Mouse (Mus musculus) retina, postnatal 1 day (tissue): Measurements from ENCODE around the gene Wdr37.
"Not testable (repeated sequence)": the region's sequence is repeated elsewhere in the genome, so short reads cannot be mapped to it uniquely, and the experiment has no call there.

Source experiments
- DNase-seq: peaks from one replicate; pipeline ENCODE4 v3.0.0-alpha.2; 2012

Gene Wdr37

DNA sequence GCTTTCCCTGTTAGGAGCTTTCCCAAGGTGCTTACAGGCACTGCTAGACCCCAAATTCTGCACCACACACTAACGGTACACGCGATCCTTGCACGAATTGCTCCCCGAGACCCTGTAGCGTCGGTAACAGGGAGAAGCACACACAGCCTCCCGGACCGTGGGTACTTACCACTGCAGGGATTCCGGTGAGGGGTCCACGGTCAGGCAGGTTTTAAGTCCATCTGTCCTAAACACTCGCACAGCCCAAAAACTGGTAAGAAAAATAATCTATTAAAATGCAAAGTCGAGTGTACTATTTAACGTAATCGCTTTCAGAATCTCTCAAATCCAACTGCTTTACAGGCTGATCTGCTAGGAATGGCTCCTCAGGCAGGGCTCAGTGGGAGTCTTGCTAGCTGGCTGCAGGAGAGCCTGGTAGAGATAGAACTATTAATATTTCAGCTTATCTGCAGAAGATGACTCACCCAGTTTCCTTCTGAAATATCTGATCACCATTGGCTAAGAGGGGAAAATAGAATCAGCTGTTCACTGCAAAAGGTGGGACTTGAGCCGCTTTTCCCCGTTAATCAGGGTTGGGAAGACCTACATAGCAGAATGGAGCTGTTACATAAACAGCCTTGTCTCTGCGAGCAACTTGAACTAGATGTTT is at the start of gene Wdr37:
TSS of gene Wdr37 (minus strand) at position 596 of the 649 bp plus-strand sequence.
- DNase-seq, result peak; percentile 57

DNA sequence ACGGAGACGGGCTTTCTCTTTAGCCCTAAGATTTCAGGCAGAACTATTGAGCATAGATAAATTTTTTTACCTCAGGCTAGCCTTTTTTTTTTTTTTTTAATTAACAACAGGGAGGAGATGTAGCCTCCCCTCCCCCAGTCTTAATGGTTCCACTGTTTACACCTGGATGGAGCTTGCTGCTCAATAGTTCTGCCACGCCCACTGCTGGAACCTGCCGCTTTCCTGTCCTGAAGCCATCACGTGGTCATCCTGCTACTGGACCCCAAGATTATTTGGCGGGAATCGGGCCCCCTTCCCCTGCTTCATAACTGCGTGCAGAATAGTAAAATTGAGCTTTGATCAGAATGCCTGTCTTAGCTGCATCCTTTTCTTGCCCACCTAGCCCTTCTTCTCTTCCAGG is 42.2 kb upstream of the Wdr37 start:
- DNase-seq, result not testable (repeated sequence)

DNA sequence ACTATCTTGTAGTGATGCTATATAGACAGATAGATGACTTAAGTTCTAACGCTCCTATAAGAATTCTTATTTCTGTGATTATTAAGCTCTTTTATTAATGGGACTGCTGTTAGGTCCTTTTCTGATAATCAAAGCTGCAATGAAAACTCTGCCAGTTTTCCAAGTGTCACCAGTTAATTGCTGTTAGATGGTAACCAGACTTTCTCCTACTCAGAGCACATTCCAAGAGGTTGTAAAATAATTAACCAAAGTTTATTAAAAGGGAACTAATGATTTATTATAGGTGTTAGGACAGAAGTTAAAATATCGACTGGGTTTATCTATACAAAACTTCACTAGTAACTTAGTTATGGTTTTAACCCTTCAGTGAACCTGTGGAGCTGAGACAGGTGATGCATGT is 34.3 kb upstream of the Wdr37 start:
- not testable (repeated sequence) for DNase-seq

DNA sequence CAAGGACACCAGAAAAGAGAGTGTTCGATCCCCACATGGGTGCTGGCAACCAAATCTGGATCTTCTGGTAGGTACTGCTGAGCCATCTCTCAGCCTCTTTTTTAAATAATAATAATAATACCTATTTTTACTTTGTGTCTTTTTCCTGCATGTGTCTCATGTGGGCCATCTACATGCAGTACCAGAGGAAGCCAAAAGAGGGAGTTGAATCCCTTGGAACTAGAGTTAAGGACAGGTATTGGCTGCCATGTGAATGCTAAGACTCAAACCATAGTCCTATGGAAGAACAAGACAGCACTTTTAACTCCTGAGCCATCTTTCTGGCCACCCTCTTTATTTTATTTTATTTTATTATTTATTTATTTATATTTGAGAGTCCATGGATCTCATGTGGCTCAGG is 16.9 kb upstream of the Wdr37 start:
- DNase-seq, result peak; percentile 53

DNA sequence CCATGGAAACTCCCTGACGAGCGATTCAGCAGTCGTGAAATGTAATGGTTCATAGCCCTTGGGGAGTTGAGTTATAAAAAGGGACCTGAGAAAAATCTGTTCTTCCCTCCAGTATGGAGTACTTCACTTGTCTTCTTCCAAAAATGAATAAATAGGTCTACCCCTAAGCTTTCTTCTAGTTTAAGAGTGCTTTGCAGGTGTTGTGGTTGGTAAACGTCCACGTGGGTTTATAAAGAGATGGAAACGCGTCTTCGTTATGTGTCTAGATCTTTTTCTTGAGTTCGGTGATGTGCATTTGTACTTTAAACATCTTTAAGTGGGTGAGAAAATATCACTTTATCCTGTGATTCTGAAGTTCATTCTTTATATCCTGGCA is 14.5 kb upstream of the Wdr37 start:
- no peak for DNase-seq

DNA sequence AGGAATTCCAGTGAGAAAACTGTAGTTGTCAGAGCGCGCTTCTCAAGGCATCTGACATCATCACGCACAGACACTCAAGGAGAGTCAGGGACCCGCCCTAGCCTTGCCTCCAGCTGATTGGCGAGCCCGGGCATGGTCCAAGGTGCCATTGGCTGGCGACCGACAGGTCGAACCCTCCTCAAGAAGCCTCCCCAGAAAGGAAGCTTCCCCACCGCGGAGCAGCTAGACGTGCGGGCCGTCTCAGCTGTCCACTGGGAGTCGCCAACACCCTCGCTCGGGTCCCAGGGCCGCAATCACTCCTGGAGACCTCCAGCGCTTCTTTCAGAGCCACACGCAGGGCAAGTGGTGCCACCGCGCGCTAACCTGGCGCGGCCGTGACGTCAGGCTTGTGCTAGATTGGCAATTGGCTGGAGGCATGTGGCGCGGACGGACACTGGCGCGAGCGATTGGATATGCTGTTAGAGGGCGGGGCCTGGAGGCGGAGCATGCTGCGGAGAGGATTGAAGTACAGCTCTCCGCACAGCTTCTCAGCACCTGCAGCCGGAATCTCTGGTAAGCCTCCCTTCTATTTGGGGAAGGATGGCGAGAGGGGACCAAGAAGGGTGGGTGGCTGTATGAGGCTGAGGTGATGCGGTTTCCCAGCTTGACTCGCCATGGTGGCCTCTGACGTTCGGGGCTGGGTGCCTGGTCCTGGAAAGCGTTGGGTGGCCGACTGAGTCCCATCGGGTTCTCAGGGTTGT is 13.9 kb upstream of the Wdr37 start, which contains the start of gene Idi1:
TSS of gene Idi1 (plus strand) at position 57 of the 740 bp plus-strand sequence.
- DNase-seq, result peak; percentile 98

DNA sequence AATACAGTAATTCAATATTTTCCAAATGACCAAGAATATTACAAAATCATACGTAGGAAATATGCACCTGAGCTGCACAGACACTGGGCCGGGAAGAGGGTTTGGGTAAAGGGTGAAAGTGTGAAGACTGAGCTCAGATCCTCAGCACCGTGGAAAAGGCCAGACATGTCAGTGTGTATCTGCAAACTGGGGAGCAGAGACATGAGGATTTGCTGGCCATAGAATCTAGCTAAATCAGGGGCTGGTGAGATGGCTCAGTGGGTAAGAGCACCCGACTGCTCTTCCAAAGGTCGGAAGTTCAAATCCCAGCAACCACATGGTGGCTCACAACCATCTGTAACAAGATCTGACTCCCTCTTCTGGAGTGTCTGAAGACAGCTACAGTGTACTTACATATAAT is 12.2 kb upstream of the Wdr37 start:
- DNase-seq, result not testable (repeated sequence)

DNA sequence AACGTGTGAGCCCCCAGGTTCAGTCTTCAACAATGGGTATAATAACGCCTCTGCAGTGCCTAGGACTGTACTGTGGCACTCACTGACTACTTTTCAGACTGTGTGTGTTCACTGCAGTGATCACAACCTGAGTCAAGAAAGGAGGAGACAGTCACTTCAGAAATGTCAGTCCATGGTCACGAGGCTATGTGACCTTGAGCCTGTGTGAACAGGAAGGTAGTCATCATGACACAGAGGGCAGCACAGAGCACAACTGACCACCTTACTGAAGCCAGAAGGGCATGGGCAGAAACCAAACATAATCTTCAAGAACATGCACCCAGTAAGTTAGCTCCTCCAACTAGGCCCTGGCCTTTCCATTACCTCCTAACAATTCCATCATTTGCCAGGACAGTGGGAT is 9.9 kb upstream of the Wdr37 start:
- DNase-seq, result no peak

DNA sequence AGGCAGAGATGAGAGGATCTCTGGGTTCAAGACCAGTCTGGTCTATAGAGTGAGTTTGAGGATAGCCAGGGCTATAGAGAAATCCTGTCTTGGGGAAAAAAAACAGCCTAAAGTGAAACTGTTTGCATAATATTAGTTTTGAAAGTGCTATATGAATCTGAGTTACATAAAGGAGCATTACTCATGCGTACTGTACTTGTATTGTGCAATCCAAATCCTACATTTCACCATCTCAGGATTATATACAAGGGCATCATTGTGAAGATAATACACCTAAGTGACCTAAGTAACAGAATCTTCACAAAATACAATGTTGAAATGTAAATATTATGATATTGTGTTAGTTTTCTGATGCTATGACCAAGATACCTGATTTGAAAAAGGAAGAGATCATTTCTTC is 2.1 kb upstream of the Wdr37 start:
- DNase-seq, result no peak

DNA sequence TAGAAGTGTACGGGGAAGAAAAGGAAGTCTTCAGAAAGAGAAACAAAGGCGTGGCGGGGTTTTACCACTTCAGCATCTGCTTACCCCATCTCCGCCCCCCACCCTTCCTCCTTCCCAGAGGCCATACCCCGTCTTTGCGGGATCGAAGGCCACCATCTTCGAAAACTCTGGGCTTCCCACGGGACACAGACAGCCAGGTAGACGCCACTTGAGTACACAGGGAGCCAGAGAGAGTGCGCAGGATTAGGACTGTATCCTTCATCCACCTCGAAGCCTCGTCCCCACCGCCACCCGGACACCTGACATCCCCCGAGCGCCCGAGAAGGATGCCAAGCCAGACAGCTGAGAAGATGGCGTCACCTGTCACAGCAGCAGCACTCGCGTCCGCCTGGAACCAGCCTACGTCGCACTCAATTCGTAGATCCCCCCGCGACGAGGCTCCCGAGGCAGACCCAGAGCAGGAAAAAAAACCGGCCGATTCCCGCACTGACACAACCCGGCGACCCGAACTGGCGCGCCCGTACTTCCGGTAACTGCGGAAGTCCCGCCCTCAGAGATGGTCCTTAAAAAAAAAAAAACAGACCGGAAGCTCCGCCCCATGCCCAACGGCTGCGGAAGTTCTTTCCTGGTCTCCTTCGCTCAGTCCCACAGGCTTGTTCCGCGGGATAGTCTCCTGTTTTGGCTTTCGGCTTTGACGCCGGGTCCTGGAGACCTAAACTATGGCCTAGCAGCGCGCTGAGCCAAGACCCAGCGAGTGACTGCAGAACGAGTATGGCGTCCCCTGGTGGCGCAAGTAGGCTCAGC is 997 bp downstream of the Wdr37 start:
- peak; percentile 95 for DNase-seq

DNA sequence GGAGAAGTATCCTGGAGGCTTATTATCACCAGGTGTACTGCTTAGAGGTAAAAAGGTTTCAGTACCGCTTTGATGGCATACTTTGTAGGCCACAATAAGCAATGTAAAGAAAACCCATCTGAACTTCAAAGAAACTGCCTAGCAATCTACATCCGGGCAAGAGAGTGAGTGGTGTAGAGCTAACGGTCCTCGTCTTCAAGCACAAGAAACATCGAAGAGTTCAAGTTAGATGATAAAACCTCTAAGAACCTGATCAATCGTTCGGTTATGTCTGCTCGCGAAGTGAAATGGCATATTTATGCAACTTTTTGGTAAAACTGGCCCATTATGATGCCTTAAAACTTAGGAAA is 1.6 kb downstream of the Wdr37 start:
- peak; percentile 17 for DNase-seq

DNA sequence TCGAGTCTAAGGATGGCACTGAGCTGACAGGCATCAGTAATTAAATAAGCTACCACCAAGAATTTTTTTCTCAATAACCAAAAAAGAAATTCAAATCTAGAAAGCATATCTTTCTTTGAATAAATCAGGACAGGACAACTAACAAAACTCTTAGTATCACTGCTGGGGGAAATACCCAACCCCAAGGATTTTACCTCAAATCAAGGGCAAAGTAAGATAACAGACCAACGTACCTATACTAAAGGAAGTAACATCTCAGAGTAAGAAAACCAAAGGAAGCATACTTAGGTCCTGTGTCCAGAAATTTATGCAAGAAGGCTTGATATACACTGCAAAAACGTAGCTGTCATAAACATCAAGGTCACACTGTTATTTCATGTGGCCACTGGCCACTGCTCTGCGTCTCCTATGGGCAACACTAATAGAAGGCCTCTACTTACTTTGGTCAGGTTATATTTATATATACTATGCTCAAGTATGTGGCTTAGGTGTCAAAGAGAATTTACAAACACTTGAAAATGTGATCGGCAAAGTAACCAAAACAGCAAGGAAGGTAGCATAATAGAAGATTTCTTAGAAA is 2.0 kb downstream of the Wdr37 start:
- no peak for DNase-seq

DNA sequence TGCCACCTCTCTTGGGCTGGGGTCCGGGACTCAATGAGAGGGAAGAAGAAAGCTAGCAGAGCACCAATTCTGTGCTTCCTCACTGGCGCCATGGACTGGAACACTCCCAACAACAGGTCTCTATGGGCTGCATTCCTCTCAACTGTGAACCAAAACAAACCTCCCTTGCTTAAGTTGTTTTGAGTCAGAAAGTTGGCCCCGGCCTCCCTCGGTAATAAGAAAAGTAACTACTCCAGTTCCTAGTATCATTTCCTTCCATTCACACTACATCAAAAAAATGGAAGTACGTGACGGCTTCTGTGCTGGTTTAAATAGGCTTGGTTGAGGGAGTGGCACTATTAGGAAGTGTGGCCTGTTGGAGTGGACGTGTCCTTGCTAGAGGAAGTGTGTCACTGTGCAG is 5.1 kb downstream of the Wdr37 start:
- DNase-seq, result no peak

DNA sequence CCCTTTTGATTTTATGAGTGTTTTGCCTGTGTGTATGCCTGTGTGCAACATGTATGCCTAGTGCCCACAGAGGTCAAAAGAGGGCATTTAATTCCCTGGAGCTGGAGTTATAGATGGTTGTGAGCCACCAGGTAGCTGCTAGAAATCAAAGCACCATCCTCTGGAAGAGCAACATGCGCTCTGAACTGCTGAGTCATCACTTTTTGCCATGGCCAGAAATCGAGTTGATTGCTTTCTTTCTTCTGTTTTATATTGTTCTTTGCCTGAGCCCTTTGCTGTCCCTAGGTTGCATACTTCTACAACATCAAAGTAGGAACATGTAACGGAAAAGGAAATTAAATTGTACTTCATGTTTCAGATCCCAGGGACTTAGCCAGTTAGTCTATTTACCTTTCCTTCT is 6.7 kb downstream of the Wdr37 start:
- DNase-seq, result no peak

DNA sequence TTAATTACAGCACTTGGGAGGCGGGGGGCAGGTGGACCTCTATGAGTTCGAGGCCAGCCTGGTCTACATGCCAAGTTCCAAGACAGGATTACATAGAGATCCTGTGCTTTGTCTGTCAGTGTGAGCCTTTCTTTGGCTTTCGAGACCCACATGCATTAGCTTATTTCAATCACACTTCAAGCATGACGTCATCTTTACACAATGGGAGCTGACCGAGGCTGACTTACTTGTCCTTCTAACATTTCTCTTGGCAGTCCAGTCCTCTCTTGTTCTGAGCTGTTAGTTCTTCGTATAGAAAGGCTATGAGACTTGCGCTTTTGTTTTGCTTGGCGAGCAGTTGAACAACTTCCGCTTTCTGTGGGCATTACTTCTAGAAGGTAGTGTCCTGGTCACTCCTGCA is 10.8 kb downstream of the Wdr37 start:
- no peak for DNase-seq

DNA sequence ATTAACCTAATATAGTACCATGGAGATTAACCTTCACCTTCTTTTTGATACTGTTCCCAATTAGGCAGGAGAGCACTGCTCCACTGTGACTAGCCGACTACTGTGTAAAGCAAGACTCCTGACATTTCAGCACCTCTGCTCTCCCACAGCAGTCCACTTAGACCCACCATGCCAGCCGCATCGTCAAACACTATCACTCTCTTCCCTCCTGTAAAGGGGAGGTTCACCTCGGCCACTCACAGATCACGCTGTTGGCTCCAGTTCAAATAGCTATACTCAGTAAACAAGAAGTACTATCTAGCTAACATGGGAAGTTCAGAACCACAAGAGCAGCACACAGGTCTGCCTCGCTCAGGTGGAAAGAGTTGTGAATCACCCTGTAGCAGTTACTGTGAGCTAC is 13.3 kb downstream of the Wdr37 start:
- no peak for DNase-seq

DNA sequence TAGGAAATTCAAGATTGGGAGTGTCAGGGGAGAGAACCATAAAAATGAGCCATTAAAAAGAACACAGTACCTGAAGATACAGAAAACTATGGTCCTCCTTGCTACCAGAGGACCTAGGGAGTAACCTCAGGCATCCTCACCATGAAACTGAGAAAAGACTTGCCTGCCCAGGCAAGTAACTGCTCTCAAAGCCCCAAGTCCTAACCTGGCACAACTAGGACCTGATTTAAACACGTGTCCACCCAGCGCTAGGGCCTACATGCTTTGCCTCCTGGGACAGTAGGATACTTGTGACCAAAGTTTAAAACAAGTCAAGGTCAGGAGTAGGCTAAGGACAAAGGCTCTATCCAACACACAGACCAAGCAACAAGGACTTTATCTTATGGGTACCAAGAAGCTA is 16.9 kb downstream of the Wdr37 start:
- no peak for DNase-seq

DNA sequence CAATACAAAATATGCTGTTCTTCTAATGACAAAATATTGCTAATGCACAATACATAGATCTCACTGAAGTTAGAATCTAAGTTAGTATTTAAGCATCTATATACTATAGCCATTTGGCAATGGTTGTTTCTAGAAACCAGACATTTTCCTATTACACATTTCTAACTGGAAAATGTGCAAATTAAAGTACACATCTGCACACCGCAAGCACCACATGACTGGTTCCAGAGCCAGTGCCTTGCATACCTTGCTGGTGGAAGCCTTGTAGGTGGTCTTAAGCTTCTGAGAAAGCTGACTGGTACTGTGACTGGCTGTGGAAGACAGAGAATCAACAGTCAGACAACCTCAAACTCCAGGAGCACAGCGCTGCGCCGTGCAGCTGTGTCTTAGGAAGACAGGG is 18.3 kb downstream of the Wdr37 start:
- DNase-seq, result no peak

DNA sequence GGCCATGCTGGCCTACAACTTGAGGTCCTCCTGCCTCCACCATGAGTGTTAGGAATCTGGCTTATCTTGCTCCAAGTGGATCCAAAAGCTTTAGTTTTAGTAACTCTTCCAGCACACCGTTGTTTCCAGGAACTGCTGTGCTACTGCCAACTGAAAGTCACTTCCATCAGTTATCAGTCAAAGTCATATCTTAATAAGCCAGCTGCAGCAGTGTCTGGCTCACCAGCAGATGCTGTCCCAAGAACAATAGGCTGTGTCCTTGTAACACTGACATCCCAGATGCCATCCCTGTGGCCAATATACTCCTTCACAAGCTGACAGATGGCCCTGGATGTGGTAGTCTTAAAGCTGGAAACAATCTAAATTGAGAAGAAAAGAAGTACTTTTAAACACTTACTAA is 22.4 kb downstream of the Wdr37 start:
- DNase-seq, result peak; percentile 36

DNA sequence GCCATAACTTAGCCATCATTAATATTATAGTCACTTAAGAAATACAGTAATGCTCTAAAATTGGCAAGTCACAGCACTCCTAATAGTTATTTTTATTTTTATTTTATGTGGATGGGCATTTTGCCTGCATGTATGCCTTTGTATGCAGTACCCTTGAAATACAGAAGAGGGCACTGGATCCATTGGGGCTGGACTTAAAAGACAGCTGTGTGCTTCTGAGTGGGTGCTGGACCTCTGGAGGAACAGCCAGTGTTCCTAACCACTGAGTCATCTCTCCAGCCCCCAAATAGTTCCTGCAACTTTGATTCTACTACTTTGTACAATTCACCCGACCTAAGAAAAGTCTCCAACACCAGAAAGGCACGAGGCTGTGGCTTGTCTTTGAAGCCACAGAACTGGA is 24.0 kb downstream of the Wdr37 start:
- peak; percentile 42 for DNase-seq

DNA sequence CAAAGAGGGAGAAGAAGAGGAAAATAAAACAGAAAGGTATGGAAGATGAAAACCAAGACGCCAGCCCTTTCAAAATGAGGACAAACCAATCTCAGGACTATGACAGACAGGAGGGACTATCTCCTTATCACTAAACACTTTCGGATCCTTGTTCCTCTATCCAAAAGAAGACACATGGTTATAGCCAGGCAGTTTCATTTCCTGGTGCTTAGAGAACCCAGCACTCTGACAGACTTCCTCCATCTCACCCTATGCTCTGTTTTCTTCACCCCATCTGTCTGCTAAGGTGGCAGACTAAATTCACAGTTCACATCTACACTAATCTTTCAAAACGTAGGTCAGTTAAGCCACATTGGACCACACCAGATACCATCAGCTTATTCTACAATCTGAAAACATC is 29.4 kb downstream of the Wdr37 start:
- no peak for DNase-seq

DNA sequence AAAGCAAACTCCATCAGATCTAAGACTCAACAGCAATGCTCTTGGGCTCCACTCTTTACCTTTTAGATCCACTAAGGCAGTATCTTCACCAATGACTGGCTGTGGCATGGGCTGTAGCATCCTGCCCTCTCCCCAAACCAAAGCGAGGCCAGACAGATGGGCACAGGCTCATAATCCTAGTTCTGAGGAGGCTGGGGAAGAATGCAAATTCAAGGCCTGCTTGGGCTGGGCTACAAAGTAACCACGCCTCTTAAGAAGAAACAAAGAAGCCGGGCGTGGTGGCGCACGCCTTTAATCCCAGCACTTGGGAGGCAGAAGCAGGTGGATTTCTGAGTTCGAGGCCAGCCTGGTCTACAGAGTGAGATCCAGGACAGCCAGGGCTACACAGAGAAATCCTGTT is 29.9 kb downstream of the Wdr37 start:
- not testable (repeated sequence) for DNase-seq

DNA sequence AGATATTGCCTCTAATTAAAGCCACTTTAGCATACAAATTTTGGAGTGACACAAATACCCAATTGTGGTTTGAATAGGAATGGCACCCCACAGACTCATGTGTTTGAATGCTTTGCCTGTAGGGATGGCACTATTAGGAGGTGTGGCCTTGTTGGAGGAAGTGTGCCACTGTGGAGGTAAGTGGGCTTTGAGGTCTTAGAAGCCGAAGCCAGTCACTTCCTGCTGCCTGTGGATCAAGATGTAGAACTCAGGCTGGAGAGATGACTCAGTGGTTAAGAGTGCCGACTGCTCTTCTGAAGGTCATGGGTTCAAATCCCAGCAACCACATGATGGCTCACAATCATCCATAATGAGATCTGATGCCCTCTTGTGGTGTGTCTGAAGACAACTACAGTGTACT is 30.8 kb downstream of the Wdr37 start:
- DNase-seq, result no peak

DNA sequence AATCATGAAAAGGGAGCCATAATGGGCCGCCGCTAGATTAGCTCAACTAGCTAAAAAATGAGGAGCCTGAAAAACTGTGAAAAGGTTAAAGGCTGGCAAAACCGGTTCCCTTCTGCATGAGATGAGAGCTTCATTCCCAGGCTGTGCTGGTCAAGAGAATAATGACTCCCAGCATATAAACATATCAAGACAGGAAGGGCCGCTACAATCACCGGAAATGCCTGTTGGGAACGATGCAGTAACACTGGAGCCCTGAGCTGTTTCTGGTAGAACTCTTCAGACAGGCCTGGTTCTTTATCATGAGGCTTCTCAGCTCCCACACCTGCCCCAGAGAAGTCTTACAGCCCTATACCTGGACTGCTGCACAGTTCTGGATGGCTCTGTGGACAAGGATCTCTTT is 31.8 kb downstream of the Wdr37 start:
- DNase-seq, result no peak
